Mouse (Mus musculus): ENCODE measurements around the gene Inpp5a. TPM values are rescaled to one million over a fixed set of nuclear protein-coding genes. Genes with fewer than 3 reads are reported as not detected.

The Inpp5a gene
- polyA plus RNA-seq, 1 experiment from 2014 or later = 69.8 TPM

GRCm38 (mm10) chr7:139581801-139582571 lies 193.1 kb downstream of the Inpp5a start:
- under 1% methylated on average over 82 of the region's 82 CpGs for WGBS (ENCODE audit: insufficient replicate concordance)
- Histone ChIP-seq H3K4me2 (peak overlapping the region; percentile 75), H3K27ac (ENCODE audit: low read depth, low read length) (no peak overlapping the region), H3K9me3 (replicated peaks; ENCODE audit: control insufficient read depth, low read length) (no peaks in the 10 kb centered on the region), H3K27me3 (ENCODE audit: control insufficient read depth, insufficient read depth, low read length) (peaks cover 88% of the 10 kb centered on the region), H3K36me3 (ENCODE audit: control insufficient read depth, insufficient read depth, low read length) (peaks cover 8% of the 10 kb centered on the region), H3K9ac (ENCODE audit: low read depth, low read length) (no peak overlapping the region), H3K4me3 (ENCODE audit: low read depth, low read length) (peak overlapping the region; percentile 46), H3K4me1 (ENCODE audit: control insufficient read depth, insufficient read depth, low read length) (peaks cover 32% of the 10 kb centered on the region)
- ATAC-seq (replicated peaks; ENCODE audit: insufficient number of reproducible peaks, low FRiP score, low TSS enrichment) = no peak

- no peak within 1 kb of the TSS for H3K27ac ChIP-seq (ENCODE audit: low read depth, low read length)
- H3K4me2 ChIP-seq = peak within 1 kb of the TSS; percentile 75
- peak within 1 kb of the TSS; percentile 46 for H3K4me3 ChIP-seq (ENCODE audit: low read depth, low read length)
- peaks cover 6% of the 10 kb centered on the region for H3K36me3 ChIP-seq (ENCODE audit: control insufficient read depth, insufficient read depth, low read length)
- under 1% methylated on average over 56 of the region's 56 CpGs for WGBS (ENCODE audit: insufficient replicate concordance)
- H3K9me3 ChIP-seq (replicated peaks; ENCODE audit: control insufficient read depth, low read length) = no peaks in the 10 kb centered on the region
- H3K9ac ChIP-seq (ENCODE audit: low read depth, low read length) = no peak within 1 kb of the TSS
- H3K4me1 ChIP-seq (ENCODE audit: control insufficient read depth, insufficient read depth, low read length) = peaks cover 32% of the 10 kb centered on the region
- ATAC-seq (replicated peaks; ENCODE audit: insufficient number of reproducible peaks, low FRiP score, low TSS enrichment) = 0 out of 2 replicates have a peak, but pooled peaks have one; percentile 32
- H3K27me3 ChIP-seq (ENCODE audit: control insufficient read depth, insufficient read depth, low read length) = peaks cover 93% of the 10 kb centered on the region
Observed at GRCm38 (mm10) chr7:139582595-139582994, 193.7 kb downstream of the Inpp5a start, which contains the start of gene Nkx6-2. Gene Nkx6-2, minus strand, starts transcription at chr7:139582797.

- Histone ChIP-seq H3K4me2 (peak overlapping the region; percentile 75), H3K9ac (ENCODE audit: low read depth, low read length) (no peak overlapping the region), H3K27me3 (ENCODE audit: control insufficient read depth, insufficient read depth, low read length) (peaks cover 97% of the 10 kb centered on the region), H3K36me3 (ENCODE audit: control insufficient read depth, insufficient read depth, low read length) (peaks cover 2% of the 10 kb centered on the region; the same call in 1 of the 2 replicates), H3K4me3 (ENCODE audit: low read depth, low read length) (no peak overlapping the region; the same call in 1 of the 2 replicates), H3K9me3 (replicated peaks; ENCODE audit: control insufficient read depth, low read length) (no peaks in the 10 kb centered on the region), H3K4me1 (ENCODE audit: control insufficient read depth, insufficient read depth, low read length) (peaks cover 32% of the 10 kb centered on the region), H3K27ac (ENCODE audit: low read depth, low read length) (no peak overlapping the region)
- no peak for ATAC-seq (replicated peaks; ENCODE audit: insufficient number of reproducible peaks, low FRiP score, low TSS enrichment)
- 13% methylated on average over 17 of the region's 17 CpGs for WGBS (ENCODE audit: insufficient replicate concordance)
Observed at GRCm38 (mm10) chr7:139583094-139583737, 194.3 kb downstream of the Inpp5a start.

GRCm38 (mm10) chr7:139584221-139585175 lies 195.6 kb downstream of the Inpp5a start:
- ATAC-seq (replicated peaks; ENCODE audit: insufficient number of reproducible peaks, low FRiP score, low TSS enrichment) = no peak
- Histone ChIP-seq H3K36me3 (ENCODE audit: control insufficient read depth, insufficient read depth, low read length) (no peaks in the 10 kb centered on the region), H3K4me1 (ENCODE audit: control insufficient read depth, insufficient read depth, low read length) (peaks cover 32% of the 10 kb centered on the region), H3K4me3 (ENCODE audit: low read depth, low read length) (peak overlapping the region; percentile 29), H3K27me3 (ENCODE audit: control insufficient read depth, insufficient read depth, low read length) (peaks cover 91% of the 10 kb centered on the region), H3K9ac (ENCODE audit: low read depth, low read length) (no peak overlapping the region), H3K9me3 (replicated peaks; ENCODE audit: control insufficient read depth, low read length) (no peaks in the 10 kb centered on the region), H3K27ac (ENCODE audit: low read depth, low read length) (no peak overlapping the region), H3K4me2 (peak overlapping the region; percentile 34)
- 2% methylated on average over 53 of the region's 53 CpGs for WGBS (ENCODE audit: insufficient replicate concordance)

GRCm38 (mm10) chr7:139585183-139585821 lies 196.4 kb downstream of the Inpp5a start:
- H3K4me1 ChIP-seq (ENCODE audit: control insufficient read depth, insufficient read depth, low read length) = peaks cover 32% of the 10 kb centered on the region
- peaks cover 86% of the 10 kb centered on the region for H3K27me3 ChIP-seq (ENCODE audit: control insufficient read depth, insufficient read depth, low read length)
- H3K9me3 ChIP-seq (replicated peaks; ENCODE audit: control insufficient read depth, low read length) = no peaks in the 10 kb centered on the region
- ATAC-seq (replicated peaks; ENCODE audit: insufficient number of reproducible peaks, low FRiP score, low TSS enrichment) = no peak
- no peaks in the 10 kb centered on the region for H3K36me3 ChIP-seq (ENCODE audit: control insufficient read depth, insufficient read depth, low read length)
- no peak overlapping the region for H3K27ac ChIP-seq (ENCODE audit: low read depth, low read length)
- WGBS (ENCODE audit: insufficient replicate concordance) = 3% methylated on average over 29 of the region's 29 CpGs
- H3K4me2 ChIP-seq = no peak overlapping the region
- no peak overlapping the region for H3K4me3 ChIP-seq (ENCODE audit: low read depth, low read length)
- H3K9ac ChIP-seq (ENCODE audit: low read depth, low read length) = no peak overlapping the region

- Histone ChIP-seq H3K27ac (ENCODE audit: low read depth, low read length) (no peak overlapping the region), H3K4me2 (no peak overlapping the region), H3K4me3 (ENCODE audit: low read depth, low read length) (no peak overlapping the region), H3K27me3 (ENCODE audit: control insufficient read depth, insufficient read depth, low read length) (peaks cover 59% of the 10 kb centered on the region), H3K9ac (ENCODE audit: low read depth, low read length) (no peak overlapping the region), H3K4me1 (ENCODE audit: control insufficient read depth, insufficient read depth, low read length) (peaks cover 10% of the 10 kb centered on the region), H3K36me3 (ENCODE audit: control insufficient read depth, insufficient read depth, low read length) (no peaks in the 10 kb centered on the region), H3K9me3 (replicated peaks; ENCODE audit: control insufficient read depth, low read length) (no peaks in the 10 kb centered on the region)
- no peak for ATAC-seq (replicated peaks; ENCODE audit: insufficient number of reproducible peaks, low FRiP score, low TSS enrichment)
- WGBS (ENCODE audit: insufficient replicate concordance) = 45% methylated on average over 7 of the region's 7 CpGs
Observed at GRCm38 (mm10) chr7:139587919-139588318, 199.0 kb downstream of the Inpp5a start.

GRCm38 (mm10) chr7:139590302-139590701 lies 201.4 kb downstream of the Inpp5a start:
- Histone ChIP-seq H3K9ac (ENCODE audit: low read depth, low read length) (no peak overlapping the region), H3K4me2 (no peak overlapping the region), H3K4me3 (ENCODE audit: low read depth, low read length) (no peak overlapping the region), H3K4me1 (ENCODE audit: control insufficient read depth, insufficient read depth, low read length) (no peaks in the 10 kb centered on the region), H3K27ac (ENCODE audit: low read depth, low read length) (no peak overlapping the region), H3K9me3 (replicated peaks; ENCODE audit: control insufficient read depth, low read length) (no peaks in the 10 kb centered on the region), H3K27me3 (ENCODE audit: control insufficient read depth, insufficient read depth, low read length) (peaks cover 36% of the 10 kb centered on the region), H3K36me3 (ENCODE audit: control insufficient read depth, insufficient read depth, low read length) (no peaks in the 10 kb centered on the region)
- WGBS (ENCODE audit: insufficient replicate concordance) = 32% methylated on average over 3 of the region's 3 CpGs
- no peak; the same call in 1 of the 2 replicates for ATAC-seq (replicated peaks; ENCODE audit: insufficient number of reproducible peaks, low FRiP score, low TSS enrichment)

- Histone ChIP-seq H3K9ac (ENCODE audit: low read depth, low read length) (no peak overlapping the region), H3K27me3 (ENCODE audit: control insufficient read depth, insufficient read depth, low read length) (peaks cover 31% of the 10 kb centered on the region), H3K9me3 (replicated peaks; ENCODE audit: control insufficient read depth, low read length) (no peaks in the 10 kb centered on the region), H3K36me3 (ENCODE audit: control insufficient read depth, insufficient read depth, low read length) (no peaks in the 10 kb centered on the region), H3K4me1 (ENCODE audit: control insufficient read depth, insufficient read depth, low read length) (no peaks in the 10 kb centered on the region), H3K27ac (ENCODE audit: low read depth, low read length) (no peak overlapping the region), H3K4me3 (ENCODE audit: low read depth, low read length) (no peak overlapping the region), H3K4me2 (no peak overlapping the region)
- ATAC-seq (replicated peaks; ENCODE audit: insufficient number of reproducible peaks, low FRiP score, low TSS enrichment) = no peak
- WGBS (ENCODE audit: insufficient replicate concordance) = 61% methylated on average over 5 of the region's 5 CpGs
Observed at GRCm38 (mm10) chr7:139591311-139591710, 202.4 kb downstream of the Inpp5a start.
